Mouse (Mus musculus) hindbrain, embryonic 13.5 days (tissue): ENCODE measurements around the gene Il17re. TPM values are rescaled to one million over a fixed set of nuclear protein-coding genes. Genes with fewer than 3 reads are reported as not detected.

Source experiments
- ATAC-seq: fragments of 200-750 bp; cut with Nextera tagmentation; 2 replicates; pipeline ENCODE4 v1.8.0; 2017; ENCODE audit warnings: moderate TSS enrichment; ENCODE audit not compliant: low FRiP score
- H3K27ac ChIP-seq: fragments of 300-500 bp; sonication (generic); 2 replicates; pipeline ENCODE4 v1.5.1; 2015; ENCODE audit warnings: inconsistent platforms, mild to moderate bottlenecking, moderate library complexity
- H3K27me3 ChIP-seq: fragments of 300-500 bp; sonication (generic); 2 replicates; pipeline ENCODE4 v1.6.1; 2015; ENCODE audit warnings: mild to moderate bottlenecking, inconsistent platforms
- H3K36me3 ChIP-seq: fragments of 300-500 bp; sonication (generic); 2 replicates; pipeline ENCODE4 v1.6.1; 2015; ENCODE audit warnings: mild to moderate bottlenecking, inconsistent platforms
- H3K4me1 ChIP-seq: fragments of 300-500 bp; sonication (generic); replicated peaks from 2 replicates; pipeline ENCODE4 v1.6.1; 2015; ENCODE audit warnings: inconsistent platforms
- H3K4me2 ChIP-seq: fragments of 300-500 bp; sonication (generic); 2 replicates; pipeline ENCODE4 v1.6.1; 2015; ENCODE audit warnings: inconsistent platforms, mild to moderate bottlenecking, moderate library complexity
- H3K4me3 ChIP-seq: fragments of 300-500 bp; sonication (generic); 2 replicates; pipeline ENCODE4 v1.5.1; 2015; ENCODE audit warnings: mild to moderate bottlenecking, inconsistent platforms
- H3K9ac ChIP-seq: fragments of 300-500 bp; sonication (generic); 2 replicates; pipeline ENCODE4 v1.6.1; 2015; ENCODE audit warnings: mild to moderate bottlenecking, inconsistent platforms
- H3K9me3 ChIP-seq: fragments of 300-500 bp; sonication (generic); 2 replicates; pipeline ENCODE4 v1.6.1; 2016; ENCODE audit warnings: inconsistent platforms
- WGBS: fragments of 180-500 bp; shearing (Covaris S2); methylation state at CpG from one replicate; pipeline ENCODE4 v1.1.7; 2015; 5-methylcytosine and 5-hydroxymethylcytosine counted together
- polyA plus RNA-seq: library from polyadenylated mRNA; unstranded; fragments of >200 nt; fragmentation: Nextera tagmentation; extraction: Ambion mirVana; gene quantifications from 2 replicates; pipeline ENCODE4 v1.2.1, GENCODE M21; 2015

Il17re gene
- polyA plus RNA-seq, 1 experiment from 2014 or later: 0.17 TPM

GRCm38 (mm10) chr6:113477353-113477752 is 19.1 kb downstream of the Il17re start:
- Histone ChIP-seq H3K4me1 (peaks cover 8% of the 10 kb centered on the region), H3K9me3 (no peaks in the 10 kb centered on the region), H3K4me3 (no peak overlapping the region), H3K27me3 (peaks cover 16% of the 10 kb centered on the region), H3K9ac (no peak overlapping the region), H3K4me2 (no peak overlapping the region), H3K36me3 (no peaks in the 10 kb centered on the region), H3K27ac (no peak overlapping the region)
- ATAC-seq: no peak
- 31% methylated on average over 7 of the region's 7 CpGs for WGBS

- ATAC-seq: no peak
- Histone ChIP-seq H3K9ac (no peak overlapping the region), H3K27me3 (peaks cover 13% of the 10 kb centered on the region), H3K27ac (no peak overlapping the region), H3K4me1 (peaks cover 17% of the 10 kb centered on the region), H3K36me3 (no peaks in the 10 kb centered on the region), H3K4me2 (no peak overlapping the region), H3K9me3 (no peaks in the 10 kb centered on the region), H3K4me3 (no peak overlapping the region)
- 81% methylated on average over 10 of the region's 10 CpGs for WGBS
Observed at GRCm38 (mm10) chr6:113478906-113479305, 20.6 kb downstream of the Il17re start.

- 70% methylated on average over 18 of the region's 18 CpGs for WGBS
- no peak overlapping the region for H3K4me2 ChIP-seq
- no peak for ATAC-seq
- H3K4me3 ChIP-seq: no peak overlapping the region
- H3K9ac ChIP-seq: no peak overlapping the region
- H3K9me3 ChIP-seq: no peaks in the 10 kb centered on the region
- no peak overlapping the region for H3K27ac ChIP-seq
- peaks cover 11% of the 10 kb centered on the region for H3K27me3 ChIP-seq
- H3K4me1 ChIP-seq: peaks cover 36% of the 10 kb centered on the region
- no peaks in the 10 kb centered on the region for H3K36me3 ChIP-seq
Observed at GRCm38 (mm10) chr6:113480555-113481373, 22.5 kb downstream of the Il17re start.

GRCm38 (mm10) chr6:113482477-113483099 is 24.3 kb downstream of the Il17re start:
- Histone ChIP-seq H3K27me3 (peaks cover 7% of the 10 kb centered on the region; the same call in 1 of the 2 replicates), H3K4me2 (peak overlapping the region; percentile 91), H3K9ac (peak overlapping the region; percentile 89), H3K4me1 (peaks cover 50% of the 10 kb centered on the region), H3K36me3 (peaks cover under 1% of the 10 kb centered on the region), H3K27ac (peak overlapping the region; percentile 89), H3K4me3 (peak overlapping the region; percentile 56), H3K9me3 (no peaks in the 10 kb centered on the region)
- WGBS: under 1% methylated on average over 61 of the region's 65 CpGs
- peak; percentile 58 for ATAC-seq

GRCm38 (mm10) chr6:113483100-113483615 is 24.9 kb downstream of the Il17re start, which contains the start of gene Creld1:
Gene Creld1 (plus strand): TSS chr6:113483297.
- WGBS: under 1% methylated on average over 26 of the region's 26 CpGs
- no peaks in the 10 kb centered on the region for H3K9me3 ChIP-seq
- peak within 1 kb of the TSS; percentile 89 for H3K9ac ChIP-seq
- H3K27ac ChIP-seq: peak within 1 kb of the TSS; percentile 89
- H3K4me1 ChIP-seq: peaks cover 50% of the 10 kb centered on the region
- peak; percentile 95 for ATAC-seq
- peak within 1 kb of the TSS; percentile 91 for H3K4me2 ChIP-seq
- peak within 1 kb of the TSS; percentile 56 for H3K4me3 ChIP-seq
- H3K27me3 ChIP-seq: peaks cover 7% of the 10 kb centered on the region; the same call in 1 of the 2 replicates
- peaks cover 6% of the 10 kb centered on the region for H3K36me3 ChIP-seq

- Histone ChIP-seq H3K4me2 (peak overlapping the region; percentile 91), H3K9ac (peak overlapping the region; percentile 89), H3K27ac (peak overlapping the region; percentile 89), H3K4me3 (peak overlapping the region; percentile 56), H3K9me3 (no peaks in the 10 kb centered on the region), H3K36me3 (peaks cover 12% of the 10 kb centered on the region), H3K27me3 (peaks cover 7% of the 10 kb centered on the region; the same call in 1 of the 2 replicates), H3K4me1 (peaks cover 50% of the 10 kb centered on the region)
- 15% methylated on average over 10 of the region's 10 CpGs for WGBS
- peak; percentile 62 for ATAC-seq
Observed at GRCm38 (mm10) chr6:113483729-113484128, 25.4 kb downstream of the Il17re start.

- no peak for ATAC-seq
- WGBS: 68% methylated on average over 7 of the region's 7 CpGs
- Histone ChIP-seq H3K9ac (peak overlapping the region; percentile 24; the same call in 1 of the 2 replicates), H3K27me3 (no peaks in the 10 kb centered on the region), H3K4me3 (no peak overlapping the region), H3K36me3 (peaks cover 46% of the 10 kb centered on the region), H3K9me3 (no peaks in the 10 kb centered on the region), H3K4me1 (peaks cover 44% of the 10 kb centered on the region), H3K27ac (no peak overlapping the region), H3K4me2 (no peak overlapping the region)
Observed at GRCm38 (mm10) chr6:113487125-113487576, 28.9 kb downstream of the Il17re start.

- Histone ChIP-seq H3K4me1 (peaks cover 31% of the 10 kb centered on the region), H3K4me3 (no peak overlapping the region), H3K9ac (no peak overlapping the region), H3K36me3 (peaks cover 58% of the 10 kb centered on the region), H3K4me2 (no peak overlapping the region), H3K27me3 (no peaks in the 10 kb centered on the region), H3K27ac (no peak overlapping the region), H3K9me3 (no peaks in the 10 kb centered on the region)
- ATAC-seq: no peak
- WGBS: 94% methylated on average over 14 of the region's 14 CpGs
Observed at GRCm38 (mm10) chr6:113489410-113489809, 31.1 kb downstream of the Il17re start.

GRCm38 (mm10) chr6:113492101-113492864 is 34.0 kb downstream of the Il17re start:
- WGBS: 82% methylated on average over 24 of the region's 24 CpGs
- Histone ChIP-seq H3K9me3 (no peaks in the 10 kb centered on the region), H3K27me3 (peaks cover 16% of the 10 kb centered on the region), H3K4me3 (no peak overlapping the region), H3K9ac (no peak overlapping the region), H3K4me2 (no peak overlapping the region), H3K27ac (no peak overlapping the region), H3K4me1 (peaks cover 23% of the 10 kb centered on the region), H3K36me3 (peaks cover 65% of the 10 kb centered on the region)
- ATAC-seq: no peak

- Histone ChIP-seq H3K4me2 (peak overlapping the region; percentile 55), H3K36me3 (peaks cover 49% of the 10 kb centered on the region), H3K4me3 (peak overlapping the region; percentile 38), H3K9me3 (no peaks in the 10 kb centered on the region), H3K4me1 (peaks cover 20% of the 10 kb centered on the region), H3K27ac (peak overlapping the region; percentile 30; the same call in 1 of the 2 replicates), H3K27me3 (peaks cover 19% of the 10 kb centered on the region), H3K9ac (peak overlapping the region; percentile 62)
- WGBS: 2% methylated on average over 52 of the region's 54 CpGs
- ATAC-seq: peak; percentile 57
Observed at GRCm38 (mm10) chr6:113494258-113494788, 36.0 kb downstream of the Il17re start.

GRCm38 (mm10) chr6:113495071-113495675 is 36.9 kb downstream of the Il17re start:
- WGBS: 51% methylated on average over 28 of the region's 28 CpGs
- H3K9me3 ChIP-seq: no peaks in the 10 kb centered on the region
- peak overlapping the region; percentile 38; the same call in 1 of the 2 replicates for H3K4me3 ChIP-seq
- H3K9ac ChIP-seq: peak overlapping the region; percentile 62
- peak overlapping the region; percentile 55 for H3K4me2 ChIP-seq
- no peak overlapping the region for H3K27ac ChIP-seq
- peaks cover 20% of the 10 kb centered on the region for H3K4me1 ChIP-seq
- peaks cover 41% of the 10 kb centered on the region for H3K36me3 ChIP-seq
- ATAC-seq: peak; percentile 17; the same call in 1 of the 2 replicates
- peaks cover 19% of the 10 kb centered on the region for H3K27me3 ChIP-seq
